Mouse (Mus musculus): ENCODE measurements at regions not wholly inside any gene's neighbourhood (a gene's known extent, or its start where the extent isn't known, plus 50 kb on each side); places are given as distances from the start of the nearest gene placed in this dataset.

GRCm38 (mm10) chr14:100724962-100725361 is 440.5 kb upstream of the Klf12 start:
- no peak for DNase-seq (ENCODE audit: low read depth, low spot score)
- in situ Hi-C loops (cut with MboI; ENCODE audit: low sequenced_read_pairs in 2 of 2, unreplicated experiment in 2 of 2) = no loop called here
- H3K9ac ChIP-seq (ENCODE audit: insufficient read depth, low read depth, low read length, poor library complexity, severe bottlenecking) = no peak overlapping the region
- H3K36me3 ChIP-seq (ENCODE audit: control insufficient read depth, insufficient read depth, low read length, poor library complexity, severe bottlenecking) = no peaks in the 10 kb centered on the region
- no peak overlapping the region for H3K4me3 ChIP-seq (ENCODE audit: insufficient read depth in 1 of 2, low read depth in 1 of 2, low read length in 2 of 2, poor library complexity in 1 of 2, severe bottlenecking in 1 of 2)
- TF ChIP-seq CHD2 (IDR thresholded peaks at IDR 0.05; ENCODE audit: low read depth, low read length) = no peak
- TF ChIP-seq MAFK (IDR thresholded peaks at IDR 0.05; ENCODE audit: insufficient read depth, low read depth, low read length) = no peak
- TF ChIP-seq ZNF384 (IDR thresholded peaks at IDR 0.05; ENCODE audit: low read depth, low read length) = no peak
- TF ChIP-seq HCFC1 (IDR thresholded peaks at IDR 0.05; ENCODE audit: borderline replicate concordance, insufficient read depth, low read length) = no peak
- TF ChIP-seq ZC3H11A (IDR thresholded peaks at IDR 0.05; ENCODE audit: borderline replicate concordance, low read depth, low read length) = no peak
- H3K9me3 ChIP-seq (ENCODE audit: control insufficient read depth, insufficient read depth, low read depth, low read length) = no peaks in the 10 kb centered on the region
- no peak overlapping the region for H3K27ac ChIP-seq (ENCODE audit: insufficient read depth, low read depth, low read length, poor library complexity, severe bottlenecking)
- H3K4me1 ChIP-seq (ENCODE audit: control insufficient read depth in 2 of 2, insufficient read depth in 2 of 2, low read length in 2 of 2, poor library complexity in 1 of 2) = no peaks in the 10 kb centered on the region

GRCm38 (mm10) chr14:100720667-100721066 is 436.2 kb upstream of the Klf12 start:
- Histone ChIP-seq H3K4me3 (ENCODE audit: insufficient read depth in 1 of 2, low read depth in 1 of 2, low read length in 2 of 2, poor library complexity in 1 of 2, severe bottlenecking in 1 of 2) (no peak overlapping the region), H3K36me3 (ENCODE audit: control insufficient read depth, insufficient read depth, low read length, poor library complexity, severe bottlenecking) (no peaks in the 10 kb centered on the region), H3K4me1 (ENCODE audit: control insufficient read depth in 2 of 2, insufficient read depth in 2 of 2, low read length in 2 of 2, poor library complexity in 1 of 2) (no peaks in the 10 kb centered on the region), H3K9ac (ENCODE audit: insufficient read depth, low read depth, low read length, poor library complexity, severe bottlenecking) (no peak overlapping the region), H3K27ac (ENCODE audit: insufficient read depth, low read depth, low read length, poor library complexity, severe bottlenecking) (no peak overlapping the region), H3K9me3 (ENCODE audit: control insufficient read depth, insufficient read depth, low read depth, low read length) (no peaks in the 10 kb centered on the region)
- TF ChIP-seq MAFK (IDR thresholded peaks at IDR 0.05; ENCODE audit: insufficient read depth, low read depth, low read length) (no peak), CHD2 (IDR thresholded peaks at IDR 0.05; ENCODE audit: low read depth, low read length) (no peak), ZNF384 (IDR thresholded peaks at IDR 0.05; ENCODE audit: low read depth, low read length) (no peak), HCFC1 (IDR thresholded peaks at IDR 0.05; ENCODE audit: borderline replicate concordance, insufficient read depth, low read length) (no peak), ZC3H11A (IDR thresholded peaks at IDR 0.05; ENCODE audit: borderline replicate concordance, low read depth, low read length) (no peak)
- no peak for DNase-seq (ENCODE audit: low read depth, low spot score)
- in situ Hi-C loops (cut with MboI; ENCODE audit: low sequenced_read_pairs in 2 of 2, unreplicated experiment in 2 of 2) = no loop called here

DNA sequence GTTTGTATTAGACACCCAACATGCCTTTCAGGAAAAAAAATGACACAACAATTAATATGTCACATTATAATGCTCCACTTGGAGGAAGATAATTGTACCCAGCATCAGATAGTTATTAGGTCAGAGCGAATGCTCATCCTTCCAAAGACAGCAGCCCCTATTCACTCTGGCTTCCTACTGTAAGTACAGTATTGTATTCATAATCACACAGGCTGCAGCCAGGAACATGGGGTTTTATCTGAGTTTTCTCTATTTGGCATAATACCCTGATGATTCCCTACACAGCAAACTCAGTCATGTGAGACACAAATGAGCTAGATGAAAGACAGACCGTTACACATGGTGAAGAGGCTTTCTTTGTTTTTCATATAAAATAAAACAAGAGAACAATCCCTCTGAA is 430.5 kb upstream of the Klf12 start:
- H3K9me3 ChIP-seq (ENCODE audit: control insufficient read depth, insufficient read depth, low read depth, low read length) = no peaks in the 10 kb centered on the region
- DNase-seq (ENCODE audit: low read depth, low spot score) = no peak
- H3K27ac ChIP-seq (ENCODE audit: insufficient read depth, low read depth, low read length, poor library complexity, severe bottlenecking) = no peak overlapping the region
- no peak overlapping the region for H3K4me3 ChIP-seq (ENCODE audit: insufficient read depth in 1 of 2, low read depth in 1 of 2, low read length in 2 of 2, poor library complexity in 1 of 2, severe bottlenecking in 1 of 2)
- no peaks in the 10 kb centered on the region for H3K36me3 ChIP-seq (ENCODE audit: control insufficient read depth, insufficient read depth, low read length, poor library complexity, severe bottlenecking)
- TF ChIP-seq ZNF384 (IDR thresholded peaks at IDR 0.05; ENCODE audit: low read depth, low read length) = no peak
- no peak for TF ChIP-seq ZC3H11A (IDR thresholded peaks at IDR 0.05; ENCODE audit: borderline replicate concordance, low read depth, low read length)
- no peak for TF ChIP-seq HCFC1 (IDR thresholded peaks at IDR 0.05; ENCODE audit: borderline replicate concordance, insufficient read depth, low read length)
- TF ChIP-seq CHD2 (IDR thresholded peaks at IDR 0.05; ENCODE audit: low read depth, low read length) = no peak
- H3K4me1 ChIP-seq (ENCODE audit: control insufficient read depth in 2 of 2, insufficient read depth in 2 of 2, low read length in 2 of 2, poor library complexity in 1 of 2) = no peaks in the 10 kb centered on the region
- H3K9ac ChIP-seq (ENCODE audit: insufficient read depth, low read depth, low read length, poor library complexity, severe bottlenecking) = no peak overlapping the region
- in situ Hi-C loops (cut with MboI; ENCODE audit: low sequenced_read_pairs in 2 of 2, unreplicated experiment in 2 of 2) = no loop called here

GRCm38 (mm10) chr14:100713999-100714471 is 429.6 kb upstream of the Klf12 start:
- DNase-seq (ENCODE audit: low read depth, low spot score) = no peak
- Histone ChIP-seq H3K9me3 (ENCODE audit: control insufficient read depth, insufficient read depth, low read depth, low read length) (no peaks in the 10 kb centered on the region), H3K36me3 (ENCODE audit: control insufficient read depth, insufficient read depth, low read length, poor library complexity, severe bottlenecking) (no peaks in the 10 kb centered on the region), H3K27ac (ENCODE audit: insufficient read depth, low read depth, low read length, poor library complexity, severe bottlenecking) (no peak overlapping the region), H3K4me1 (ENCODE audit: control insufficient read depth in 2 of 2, insufficient read depth in 2 of 2, low read length in 2 of 2, poor library complexity in 1 of 2) (no peaks in the 10 kb centered on the region), H3K9ac (ENCODE audit: insufficient read depth, low read depth, low read length, poor library complexity, severe bottlenecking) (no peak overlapping the region), H3K4me3 (ENCODE audit: insufficient read depth in 1 of 2, low read depth in 1 of 2, low read length in 2 of 2, poor library complexity in 1 of 2, severe bottlenecking in 1 of 2) (no peak overlapping the region)
- TF ChIP-seq CHD2 (IDR thresholded peaks at IDR 0.05; ENCODE audit: low read depth, low read length) (no peak), MAFK (IDR thresholded peaks at IDR 0.05; ENCODE audit: insufficient read depth, low read depth, low read length) (no peak), ZC3H11A (IDR thresholded peaks at IDR 0.05; ENCODE audit: borderline replicate concordance, low read depth, low read length) (no peak), ZNF384 (IDR thresholded peaks at IDR 0.05; ENCODE audit: low read depth, low read length) (no peak), HCFC1 (IDR thresholded peaks at IDR 0.05; ENCODE audit: borderline replicate concordance, insufficient read depth, low read length) (no peak)
- in situ Hi-C loops (cut with MboI; ENCODE audit: low sequenced_read_pairs in 2 of 2, unreplicated experiment in 2 of 2) = no loop called here

DNA sequence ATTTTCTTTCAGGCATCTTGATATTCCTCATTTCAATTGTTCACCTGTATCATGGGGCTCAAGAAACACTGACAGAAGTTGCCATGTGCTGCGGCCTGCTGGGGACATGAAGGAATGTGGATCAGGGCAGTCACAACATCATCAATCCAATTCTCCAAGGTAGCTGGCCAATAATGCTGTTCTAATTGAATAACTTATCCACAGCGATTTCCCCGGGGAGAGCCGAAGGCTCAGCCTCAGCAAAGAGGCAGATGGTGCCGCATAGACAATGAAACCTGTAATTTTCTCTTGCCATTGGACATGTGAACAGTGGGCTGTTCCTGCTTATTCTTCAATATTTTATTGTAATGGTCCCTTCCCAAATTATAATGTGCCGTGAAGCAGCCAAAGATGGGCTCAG is 429.1 kb upstream of the Klf12 start:
- no peak for TF ChIP-seq ZC3H11A (IDR thresholded peaks at IDR 0.05; ENCODE audit: borderline replicate concordance, low read depth, low read length)
- TF ChIP-seq MAFK (IDR thresholded peaks at IDR 0.05; ENCODE audit: insufficient read depth, low read depth, low read length) = no peak
- no peak for TF ChIP-seq ZNF384 (IDR thresholded peaks at IDR 0.05; ENCODE audit: low read depth, low read length)
- TF ChIP-seq CHD2 (IDR thresholded peaks at IDR 0.05; ENCODE audit: low read depth, low read length) = no peak
- no peak for TF ChIP-seq HCFC1 (IDR thresholded peaks at IDR 0.05; ENCODE audit: borderline replicate concordance, insufficient read depth, low read length)
- Histone ChIP-seq H3K4me1 (ENCODE audit: control insufficient read depth in 2 of 2, insufficient read depth in 2 of 2, low read length in 2 of 2, poor library complexity in 1 of 2) (no peaks in the 10 kb centered on the region), H3K4me3 (ENCODE audit: insufficient read depth in 1 of 2, low read depth in 1 of 2, low read length in 2 of 2, poor library complexity in 1 of 2, severe bottlenecking in 1 of 2) (no peak overlapping the region), H3K36me3 (ENCODE audit: control insufficient read depth, insufficient read depth, low read length, poor library complexity, severe bottlenecking) (no peaks in the 10 kb centered on the region), H3K9ac (ENCODE audit: insufficient read depth, low read depth, low read length, poor library complexity, severe bottlenecking) (no peak overlapping the region), H3K9me3 (ENCODE audit: control insufficient read depth, insufficient read depth, low read depth, low read length) (no peaks in the 10 kb centered on the region), H3K27ac (ENCODE audit: insufficient read depth, low read depth, low read length, poor library complexity, severe bottlenecking) (no peak overlapping the region)
- no peak for DNase-seq (ENCODE audit: low read depth, low spot score)
- in situ Hi-C loops (cut with MboI; ENCODE audit: low sequenced_read_pairs in 2 of 2, unreplicated experiment in 2 of 2) = no loop called here

All from ES-E14 (cell line).